In genomic region chr1:151705723-151706396, GRCm38 (mm10) we compare ENCODE assay signal across 8 mouse cellular contexts. TPM values are rescaled to one million over a fixed set of nuclear protein-coding genes. Genes with fewer than 3 reads are reported as not detected.
DNase-seq lines count a peak whose midpoint lies in the region; ATAC-seq lines count a peak whose summit lies in the region.

No protein-coding gene starts in this region.

- H3K36me3 ChIP-seq in hindbrain, embryonic 13.5 days = no peaks in the 10 kb centered on the region

- H3K4me1 ChIP-seq in hindbrain, embryonic 13.5 days (replicated peaks) = peaks cover 13% of the 10 kb centered on the region

- H3K4me2 ChIP-seq in hindbrain, embryonic 13.5 days = peak overlapping the region; percentile 29

- no peaks in the 10 kb centered on the region for H3K9me3 ChIP-seq in hindbrain, embryonic 13.5 days

- no peak overlapping the region for H3K4me3 ChIP-seq in hindbrain, embryonic 13.5 days

- H3K27me3 ChIP-seq in hindbrain, embryonic 13.5 days = 0 out of 2 replicates have a peak, but pooled peaks cover 7% of the 10 kb centered on the region

- peak; percentile 40 for DNase-seq in WW6 (ENCODE audit: low read depth, low spot score)
- peak; percentile 78 to 87 for DNase-seq in cerebellum, postnatal 25 days
- peak; percentile 69 to 80 for DNase-seq in frontal cortex, postnatal 25 days (ENCODE audit: low spot score in 2 of 2)
- DNase-seq in layer of hippocampus, postnatal 14 days (ENCODE audit: low spot score in 2 of 2) = peak; percentile 86 to 93
- peak; percentile 92 for DNase-seq in lung, postnatal 14 days
- peak; percentile 87 for DNase-seq in retina, postnatal 1 day
- DNase-seq in thymus, postnatal 36 days = peak; percentile 51 to 62

- WGBS in hindbrain, embryonic 13.5 days = 33% methylated on average over 11 of the region's 11 CpGs

- H3K27ac ChIP-seq in hindbrain, embryonic 13.5 days = no peak overlapping the region

- H3K9ac ChIP-seq in hindbrain, embryonic 13.5 days = 0 out of 2 replicates have a peak overlapping the region, but pooled peaks have one; percentile 31

- peak; percentile 85 for ATAC-seq in hindbrain, embryonic 13.5 days (ENCODE audit: low FRiP score)

RNA-seq across cellular contexts. Expression of gene Edem3, which starts 49.3 kb away (rescaled TPM):
- 17.9 and 18.8 TPM in 2 replicates for polyA plus RNA-seq in hindbrain, embryonic 13.5 days (2015; fragmentation: Nextera tagmentation; extraction: Ambion mirVana)
- 10 to 100 TPM; 38.1 to 38.3 TPM for total RNA-seq in layer of hippocampus, postnatal 14 days (2021)

Comparison
In these comparisons a context has a peak if more than half of its experiments do, and no peak if none do; other contexts are left out.
1. DNase-seq: peak in every context shown above with its lines; median percentile 92 in lung, postnatal 14 days; 90 in layer of hippocampus, postnatal 14 days; 87 in retina, postnatal 1 day; 82 in cerebellum, postnatal 25 days; 74 in frontal cortex, postnatal 25 days; 56 in thymus, postnatal 36 days; 40 in WW6.